Mouse (Mus musculus) limb, embryonic 12.5 days (tissue): ENCODE measurements at regions not wholly inside any gene's neighbourhood (a gene's known extent, or its start where the extent isn't known, plus 50 kb on each side); places are given as distances from the start of the nearest gene placed in this dataset.

ENCODE experiments used
- ATAC-seq: fragments of 200-750 bp; cut with Nextera tagmentation; 2 replicates; pipeline ENCODE4 v1.8.0; 2017; ENCODE audit warnings: low read depth, moderate TSS enrichment; ENCODE audit not compliant: insufficient number of reproducible peaks, insufficient read depth, low FRiP score, low TSS enrichment
- H3K27ac ChIP-seq: fragments of 300-500 bp; sonication (generic); 2 replicates; pipeline ENCODE4 v1.5.1; 2016; ENCODE audit warnings: mild to moderate bottlenecking, moderate library complexity
- H3K27me3 ChIP-seq: fragments of 300-500 bp; sonication (generic); 2 replicates; pipeline ENCODE4 v1.6.1; 2016; ENCODE audit warnings: mild to moderate bottlenecking, moderate library complexity
- H3K36me3 ChIP-seq: fragments of 300-500 bp; sonication (generic); 2 replicates; pipeline ENCODE4 v1.6.1; 2016; ENCODE audit warnings: mild to moderate bottlenecking, moderate library complexity
- H3K4me1 ChIP-seq: fragments of 300-500 bp; sonication (generic); replicated peaks from 2 replicates; pipeline ENCODE4 v1.6.1; 2016
- H3K4me2 ChIP-seq: fragments of 300-500 bp; sonication (generic); 2 replicates; pipeline ENCODE4 v1.6.1; 2016; ENCODE audit warnings: mild to moderate bottlenecking, moderate library complexity
- H3K4me3 ChIP-seq: fragments of 300-500 bp; sonication (generic); replicated peaks from 2 replicates; pipeline ENCODE4 v1.5.1; 2016; ENCODE audit warnings: mild to moderate bottlenecking
- H3K9ac ChIP-seq: fragments of 300-500 bp; sonication (generic); replicated peaks from 2 replicates; pipeline ENCODE4 v1.6.1; 2016; ENCODE audit warnings: mild to moderate bottlenecking, moderate library complexity
- H3K9me3 ChIP-seq: fragments of 300-500 bp; sonication (generic); 2 replicates; pipeline ENCODE4 v1.6.1; 2016; ENCODE audit warnings: mild to moderate bottlenecking, moderate library complexity
- WGBS: fragments of 180-500 bp; shearing (Covaris S2); methylation state at CpG from one replicate; pipeline ENCODE4 v1.1.7; 2016; 5-methylcytosine and 5-hydroxymethylcytosine counted together

DNA sequence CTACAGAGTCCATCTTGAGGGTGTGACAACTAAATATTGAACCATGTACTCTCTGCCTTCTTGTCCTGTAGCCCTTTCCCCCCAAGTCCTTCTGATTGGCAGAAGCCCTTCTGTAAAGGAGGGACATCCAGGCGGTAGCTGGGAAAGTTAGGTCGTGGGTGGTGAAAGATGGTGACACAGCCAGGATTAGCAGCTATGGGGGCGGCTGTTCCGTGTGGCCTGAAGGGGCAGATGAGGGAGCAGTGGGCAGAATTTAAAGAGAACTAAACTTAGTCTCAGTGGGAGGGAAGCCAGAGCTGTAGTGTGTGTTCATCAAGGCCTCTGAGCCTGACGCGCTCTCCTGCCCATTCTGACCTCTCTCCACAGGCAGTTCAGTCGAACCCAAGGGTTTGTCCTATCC is 450.6 kb downstream of the Vrk1 start:
- WGBS, result 79% methylated on average over 7 of the region's 7 CpGs
- no peak for ATAC-seq
- Histone ChIP-seq H3K36me3 (no peaks in the 10 kb centered on the region), H3K4me1 (no peaks in the 10 kb centered on the region), H3K4me2 (no peak overlapping the region), H3K27me3 (peaks cover 29% of the 10 kb centered on the region), H3K27ac (no peak overlapping the region), H3K4me3 (no peak overlapping the region), H3K9ac (no peak overlapping the region), H3K9me3 (no peaks in the 10 kb centered on the region)

DNA sequence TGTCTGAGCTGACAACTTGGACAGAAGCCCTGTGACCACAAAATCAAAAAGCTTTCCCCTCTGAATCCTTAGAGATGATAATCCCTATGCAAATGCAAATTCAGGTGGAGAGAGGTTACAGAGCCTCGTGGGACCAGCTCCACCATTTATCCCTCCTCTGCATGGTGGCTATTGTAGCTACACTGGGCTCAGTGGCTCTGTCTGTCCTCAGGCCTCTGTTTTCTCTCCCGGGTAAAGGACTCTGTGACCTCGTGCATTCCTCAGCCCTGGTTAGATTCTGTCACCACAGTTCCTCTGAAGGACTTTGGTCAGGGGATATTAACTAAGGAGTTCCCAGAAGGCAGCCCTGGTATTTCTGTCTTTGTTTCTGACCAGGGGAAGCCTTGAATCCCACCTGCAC is 452.3 kb downstream of the Vrk1 start:
- Histone ChIP-seq H3K36me3 (no peaks in the 10 kb centered on the region), H3K4me3 (no peak overlapping the region), H3K27me3 (peaks cover 33% of the 10 kb centered on the region), H3K27ac (no peak overlapping the region), H3K4me1 (no peaks in the 10 kb centered on the region), H3K9ac (no peak overlapping the region), H3K9me3 (no peaks in the 10 kb centered on the region), H3K4me2 (no peak overlapping the region)
- ATAC-seq, result no peak
- WGBS, result 41% methylated on average over 3 of the region's 3 CpGs

DNA sequence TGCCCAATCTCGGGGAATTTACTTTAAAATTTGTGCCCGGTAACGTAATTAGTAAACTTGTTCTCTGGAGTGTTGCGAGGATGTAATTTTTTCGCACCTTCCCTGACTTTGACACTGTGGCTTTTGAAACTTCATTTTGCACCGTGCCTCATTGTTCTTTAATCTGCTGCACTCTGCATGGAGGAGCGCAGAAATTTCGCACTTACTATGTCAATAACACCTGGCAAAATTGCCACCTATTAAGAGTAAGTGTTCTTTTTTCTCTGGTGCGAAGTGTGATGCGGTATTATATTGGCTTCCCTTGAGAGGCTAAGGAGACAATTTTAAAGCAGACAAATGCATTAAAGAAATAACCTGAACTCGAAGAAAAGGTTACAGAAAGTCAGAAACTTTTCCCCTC is 454.7 kb downstream of the Vrk1 start:
- no peaks in the 10 kb centered on the region for H3K4me1 ChIP-seq
- no peak overlapping the region for H3K9ac ChIP-seq
- no peak overlapping the region for H3K4me3 ChIP-seq
- WGBS, result 31% methylated on average over 11 of the region's 11 CpGs
- no peak for ATAC-seq
- no peak overlapping the region for H3K4me2 ChIP-seq
- no peak overlapping the region for H3K27ac ChIP-seq
- H3K27me3 ChIP-seq, result peaks cover 27% of the 10 kb centered on the region
- no peaks in the 10 kb centered on the region for H3K9me3 ChIP-seq
- H3K36me3 ChIP-seq, result no peaks in the 10 kb centered on the region

DNA sequence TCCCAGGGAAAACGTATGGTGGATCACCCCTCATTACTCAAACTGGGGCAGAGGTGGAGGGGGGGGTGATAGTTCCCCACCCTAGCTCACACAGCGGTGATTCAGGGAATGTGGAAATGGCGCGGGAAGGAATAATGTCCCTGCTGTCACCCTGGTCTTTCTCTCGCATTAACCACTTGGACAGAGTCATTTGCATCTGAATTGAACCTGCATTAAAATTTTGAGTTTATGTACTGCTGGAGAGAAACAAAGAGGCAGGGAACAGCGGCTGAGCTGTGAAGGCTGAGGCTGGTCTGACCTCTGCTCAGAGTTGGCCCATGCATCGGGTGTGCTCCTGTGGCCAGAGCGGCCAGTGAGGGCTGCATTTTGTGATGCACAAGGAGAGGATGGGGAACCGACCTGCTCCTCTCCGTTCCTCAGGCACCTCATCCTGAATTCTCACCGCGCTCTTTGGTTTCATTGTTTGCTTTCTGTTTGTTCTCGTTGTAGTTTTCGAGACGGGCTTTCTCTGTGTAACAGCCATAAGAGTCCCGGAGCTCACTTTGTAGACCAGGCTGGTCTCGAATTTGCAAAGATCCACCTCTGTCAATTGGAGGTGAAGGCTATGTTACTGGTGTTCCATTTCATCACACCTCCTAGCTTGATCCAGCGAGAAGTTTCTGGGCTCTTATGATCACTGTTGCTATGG is 458.3 kb downstream of the Vrk1 start:
- H3K36me3 ChIP-seq, result no peaks in the 10 kb centered on the region
- H3K27me3 ChIP-seq, result peaks cover 29% of the 10 kb centered on the region
- no peak overlapping the region for H3K4me3 ChIP-seq
- no peaks in the 10 kb centered on the region for H3K9me3 ChIP-seq
- WGBS, result 73% methylated on average over 18 of the region's 18 CpGs
- no peaks in the 10 kb centered on the region for H3K4me1 ChIP-seq
- ATAC-seq, result no peak
- H3K9ac ChIP-seq, result no peak overlapping the region
- H3K27ac ChIP-seq, result no peak overlapping the region
- no peak overlapping the region for H3K4me2 ChIP-seq

DNA sequence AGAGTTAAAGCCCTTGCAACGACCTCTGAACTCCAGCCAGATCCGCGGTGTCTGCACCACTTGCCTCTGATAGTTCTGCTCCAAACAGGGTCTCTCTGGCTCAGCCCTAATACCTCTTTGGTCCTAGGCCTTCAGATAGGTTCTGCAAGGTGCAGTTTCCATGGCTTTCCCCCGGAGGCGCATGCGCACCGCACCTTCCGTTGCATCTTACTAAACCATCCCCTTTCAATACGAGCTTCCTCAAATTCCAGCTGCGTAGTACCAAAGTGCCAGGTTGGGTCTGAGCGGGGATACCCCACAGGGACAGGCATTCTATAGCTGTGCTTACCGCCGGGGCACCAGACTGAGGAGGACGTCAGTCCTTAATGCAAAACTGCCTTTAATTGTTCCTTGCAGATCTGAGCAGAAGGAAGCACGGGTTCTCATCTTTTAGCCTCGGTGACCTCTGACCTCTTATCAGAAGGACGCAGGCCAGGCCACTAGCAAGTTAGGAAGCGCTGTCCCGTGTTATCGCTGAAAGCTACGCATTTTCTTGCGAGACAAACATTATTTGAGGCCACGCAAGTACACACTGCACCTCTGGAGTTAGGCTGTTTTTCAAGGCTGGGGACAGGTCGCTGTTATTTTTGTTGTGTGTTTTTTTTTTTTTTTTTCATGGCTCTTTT is 464.6 kb downstream of the Vrk1 start:
- Histone ChIP-seq H3K4me3 (no peak overlapping the region), H3K27ac (no peak overlapping the region), H3K9ac (no peak overlapping the region), H3K4me2 (peak overlapping the region; percentile 36), H3K4me1 (peaks cover 17% of the 10 kb centered on the region), H3K27me3 (peaks cover 57% of the 10 kb centered on the region), H3K36me3 (no peaks in the 10 kb centered on the region), H3K9me3 (no peaks in the 10 kb centered on the region)
- no peak for ATAC-seq
- 14% methylated on average over 24 of the region's 24 CpGs for WGBS

DNA sequence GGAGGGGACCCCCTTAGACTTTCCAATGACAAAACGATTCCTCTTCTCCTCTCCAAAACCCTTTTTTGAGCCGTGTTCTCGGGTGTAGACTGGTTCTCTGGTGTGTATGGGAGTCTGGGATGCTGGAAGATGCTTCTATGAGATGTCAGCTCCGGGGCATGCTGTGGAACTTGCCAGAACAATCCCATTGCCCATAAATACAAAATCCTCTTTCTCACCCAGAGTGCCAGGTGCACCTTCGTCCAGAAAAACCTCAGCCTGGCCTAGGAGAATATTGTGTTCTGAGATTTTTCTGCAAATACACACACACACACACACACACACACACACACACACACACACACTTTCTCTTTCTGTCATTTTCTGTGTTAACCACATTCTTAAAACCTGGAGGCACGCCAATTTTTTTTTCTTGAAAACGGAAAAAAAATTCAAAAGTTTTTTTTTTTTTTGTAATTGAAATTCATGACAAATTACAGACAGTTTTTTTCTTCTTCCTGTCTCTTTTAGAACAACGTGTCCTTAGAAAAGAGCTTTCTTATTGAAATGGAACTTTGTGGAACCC is 465.5 kb downstream of the Vrk1 start:
- Histone ChIP-seq H3K27ac (no peak overlapping the region), H3K27me3 (peaks cover 63% of the 10 kb centered on the region), H3K9me3 (no peaks in the 10 kb centered on the region), H3K4me1 (peaks cover 17% of the 10 kb centered on the region), H3K9ac (no peak overlapping the region), H3K36me3 (no peaks in the 10 kb centered on the region), H3K4me2 (no peak overlapping the region), H3K4me3 (no peak overlapping the region)
- ATAC-seq, result no peak
- 68% methylated on average over 8 of the region's 8 CpGs for WGBS

DNA sequence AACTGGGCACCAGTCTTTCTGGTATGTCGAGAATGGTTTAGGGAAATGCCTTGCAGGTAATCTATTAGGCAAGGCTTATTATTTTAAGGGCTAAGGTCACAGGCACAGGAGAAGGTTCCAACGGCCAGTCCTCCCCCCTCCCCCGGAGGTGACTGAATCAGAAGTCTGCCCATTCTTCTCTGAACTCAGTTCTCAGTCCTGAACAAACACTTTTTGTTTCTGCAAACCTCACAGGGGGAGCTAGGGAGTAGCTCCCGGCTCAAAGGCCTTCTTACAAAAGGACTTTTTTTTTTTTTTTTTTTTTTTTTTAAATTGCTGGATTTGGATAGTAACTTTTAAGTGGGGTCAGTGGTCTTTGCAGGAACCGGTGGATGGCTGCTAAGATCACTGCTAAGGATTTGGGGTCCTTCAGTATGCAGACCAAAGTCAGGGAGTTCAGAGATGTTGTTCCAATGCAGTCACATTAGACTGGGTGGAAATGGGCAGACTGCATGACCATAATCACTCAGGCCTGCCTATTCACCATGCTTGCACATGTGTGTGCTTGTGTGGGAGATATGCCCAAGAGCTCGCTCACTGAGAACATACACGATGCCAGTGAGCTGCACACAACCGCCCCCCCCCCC is 467.1 kb downstream of the Vrk1 start:
- no peak overlapping the region for H3K9ac ChIP-seq
- no peaks in the 10 kb centered on the region for H3K9me3 ChIP-seq
- H3K36me3 ChIP-seq, result no peaks in the 10 kb centered on the region
- no peak overlapping the region for H3K4me3 ChIP-seq
- H3K4me2 ChIP-seq, result no peak overlapping the region
- no peak overlapping the region for H3K27ac ChIP-seq
- peaks cover 17% of the 10 kb centered on the region for H3K4me1 ChIP-seq
- peaks cover 79% of the 10 kb centered on the region for H3K27me3 ChIP-seq
- 20% methylated on average over 8 of the region's 8 CpGs for WGBS
- ATAC-seq, result no peak

DNA sequence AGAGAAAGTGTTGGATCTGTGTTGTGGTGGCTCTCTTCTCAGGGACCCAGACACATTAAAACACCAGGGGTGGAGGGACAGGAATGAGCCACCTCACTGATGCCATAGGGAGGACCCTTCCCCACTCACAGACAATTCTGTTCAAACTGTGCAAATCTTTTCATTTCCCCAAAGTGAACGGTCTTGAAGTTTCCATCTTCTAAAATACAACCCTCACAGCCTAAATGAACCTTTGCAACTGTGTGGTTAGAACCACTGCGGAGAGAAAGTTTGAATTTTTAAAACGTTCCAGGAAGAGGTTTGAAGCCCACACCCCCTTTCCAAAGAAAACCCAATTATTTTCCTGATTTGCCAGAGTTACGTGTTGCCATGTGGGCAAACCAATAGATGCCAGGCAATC is 467.7 kb downstream of the Vrk1 start:
- 17% methylated on average over 4 of the region's 4 CpGs for WGBS

DNA sequence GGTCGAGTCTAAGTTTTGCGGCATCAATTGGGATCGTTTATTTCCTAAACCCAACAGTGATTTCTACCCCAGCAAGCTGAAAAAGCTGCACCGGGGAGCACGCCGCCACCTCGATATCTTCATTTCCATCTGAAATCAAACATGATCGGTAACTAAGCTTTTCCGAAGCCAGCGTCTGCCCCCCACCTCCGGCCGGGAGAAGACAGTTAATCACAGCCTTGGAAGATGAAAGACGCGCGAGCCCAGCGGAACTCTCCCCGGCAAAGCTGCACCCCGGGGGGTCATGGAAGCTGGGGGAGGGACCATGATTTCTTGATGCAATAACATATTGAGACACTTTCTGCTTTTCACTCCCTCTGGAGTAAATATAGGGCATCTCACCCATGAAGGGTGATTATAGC is 468.4 kb downstream of the Vrk1 start:
- 0 out of 2 replicates have a peak overlapping the region, but pooled peaks have one; percentile 18 for H3K9ac ChIP-seq
- H3K4me2 ChIP-seq, result peak overlapping the region; percentile 44
- H3K9me3 ChIP-seq, result no peaks in the 10 kb centered on the region
- WGBS, result under 1% methylated on average over 18 of the region's 18 CpGs
- no peak for ATAC-seq
- H3K4me1 ChIP-seq, result peaks cover 17% of the 10 kb centered on the region
- H3K36me3 ChIP-seq, result no peaks in the 10 kb centered on the region
- peak overlapping the region; percentile 23 for H3K4me3 ChIP-seq
- H3K27me3 ChIP-seq, result peaks cover 90% of the 10 kb centered on the region
- H3K27ac ChIP-seq, result no peak overlapping the region

More for the DNA sequence above, 467.7 kb downstream of the Vrk1 start:
- H3K27ac ChIP-seq, result no peak overlapping the region
- no peak overlapping the region for H3K4me3 ChIP-seq
- H3K4me1 ChIP-seq, result peaks cover 17% of the 10 kb centered on the region
- 0 out of 2 replicates have a peak overlapping the region, but pooled peaks have one; percentile 18 for H3K9ac ChIP-seq
- no peak for ATAC-seq
- H3K9me3 ChIP-seq, result no peaks in the 10 kb centered on the region
- H3K36me3 ChIP-seq, result no peaks in the 10 kb centered on the region
- peaks cover 85% of the 10 kb centered on the region for H3K27me3 ChIP-seq
- H3K4me2 ChIP-seq, result peak overlapping the region; percentile 44; the same call in 1 of the 2 replicates

DNA sequence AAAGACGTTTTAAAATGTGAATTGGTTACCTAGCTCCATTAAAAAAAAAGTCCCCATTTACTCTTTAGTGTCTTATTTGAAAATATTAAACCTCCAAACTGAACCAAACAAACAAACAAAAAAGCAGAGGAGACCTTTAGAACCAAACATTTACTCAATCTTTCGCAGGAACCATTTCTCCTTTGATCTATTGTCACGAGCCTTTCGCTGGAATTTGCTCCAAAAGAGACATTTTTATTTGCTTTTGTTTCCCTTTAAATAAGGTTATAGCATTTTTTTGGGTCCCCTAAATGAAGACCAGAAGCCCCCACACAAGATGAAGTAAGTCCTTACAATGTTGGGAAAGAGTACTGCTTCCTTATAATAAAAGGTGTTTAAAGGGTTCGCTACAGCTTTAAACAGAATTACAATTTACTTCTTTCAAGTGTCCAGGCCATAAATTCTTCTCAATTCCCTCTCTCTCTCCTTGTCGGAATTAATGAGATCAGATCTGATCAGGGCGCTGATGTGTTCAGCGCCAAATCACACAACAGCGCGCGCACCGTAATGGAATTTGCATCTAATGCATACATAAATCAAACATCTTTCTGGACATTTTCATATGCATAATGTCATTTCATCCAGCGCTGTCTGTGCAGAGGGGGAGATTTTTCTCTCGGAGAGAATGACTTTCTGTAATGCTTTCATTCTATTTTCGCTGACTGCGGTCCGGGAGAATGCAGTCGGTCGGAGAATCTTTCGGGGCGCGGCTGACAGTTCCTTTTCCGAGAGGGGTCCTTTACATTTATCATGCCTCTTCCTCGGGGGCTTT is 469.2 kb downstream of the Vrk1 start:
- Histone ChIP-seq H3K36me3 (no peaks in the 10 kb centered on the region), H3K9ac (no peak overlapping the region), H3K4me1 (peaks cover 16% of the 10 kb centered on the region), H3K27ac (no peak overlapping the region), H3K27me3 (peaks cover 88% of the 10 kb centered on the region), H3K4me3 (peak overlapping the region; percentile 19), H3K4me2 (peak overlapping the region; percentile 39), H3K9me3 (no peaks in the 10 kb centered on the region)
- no peak for ATAC-seq
- WGBS, result under 1% methylated on average over 24 of the region's 24 CpGs

DNA sequence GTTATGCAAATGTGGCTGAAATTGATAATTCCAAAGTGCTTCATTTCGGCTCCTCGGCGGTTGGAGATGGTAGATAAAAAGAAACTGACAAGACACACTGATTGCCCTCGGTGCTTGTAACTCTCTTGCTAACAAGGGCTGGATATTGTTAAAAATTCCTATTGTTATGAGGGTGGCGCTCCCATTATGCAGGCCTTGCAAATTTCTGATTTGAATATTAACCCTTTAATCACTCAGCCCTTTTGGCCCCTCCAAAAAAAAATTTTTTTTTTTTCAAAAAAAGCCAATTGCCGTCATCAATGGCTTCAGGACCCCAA is 469.8 kb downstream of the Vrk1 start:
- Histone ChIP-seq H3K9me3 (no peaks in the 10 kb centered on the region), H3K4me2 (peak overlapping the region; percentile 39), H3K4me3 (peak overlapping the region; percentile 19), H3K36me3 (no peaks in the 10 kb centered on the region), H3K27ac (no peak overlapping the region), H3K9ac (no peak overlapping the region), H3K4me1 (peaks cover 10% of the 10 kb centered on the region), H3K27me3 (peaks cover 88% of the 10 kb centered on the region)
- no peak for ATAC-seq
- WGBS, result 4% methylated on average over 6 of the region's 6 CpGs
